ENCODE assay signal across 12 mouse cellular contexts in the genomic region with DNA sequence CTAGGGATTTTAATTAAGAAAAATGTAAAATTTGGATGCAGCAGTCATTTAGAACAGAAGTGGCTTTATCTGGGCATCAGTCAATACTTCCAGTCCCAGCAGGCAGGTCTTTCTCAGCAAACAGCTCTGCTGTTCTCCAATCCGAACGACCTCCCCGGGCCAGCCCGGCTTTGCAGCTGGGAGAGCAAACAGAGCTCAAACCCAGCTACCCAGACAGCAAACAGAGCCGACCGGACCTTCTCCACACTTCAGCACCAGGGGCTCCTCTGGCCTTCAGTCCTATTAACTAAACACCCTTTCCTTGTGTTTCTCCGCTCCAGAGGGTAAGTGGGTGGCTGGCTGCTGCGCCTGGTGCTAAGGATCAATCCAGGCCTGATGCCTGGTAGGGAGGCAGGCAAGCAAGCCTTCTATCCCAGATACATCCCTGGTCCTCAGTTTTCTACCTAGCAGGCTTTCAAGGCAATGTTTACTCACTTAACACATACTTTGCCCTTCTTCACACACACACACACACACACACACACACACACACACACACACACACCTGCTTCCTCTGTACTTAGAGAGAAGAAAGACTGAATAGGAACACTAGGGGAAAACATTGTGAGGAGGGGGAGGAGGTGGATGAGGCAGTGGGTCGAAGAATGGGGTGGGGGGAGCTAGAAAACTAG.
DNase-seq lines count a peak whose midpoint lies in the region; ATAC-seq and TF ChIP-seq lines count a peak whose summit lies in the region.
"Had no signal": no experiment of that assay in that cellular context is flagged by ENCODE, and none has a peak within 500 bp of the region (broad histone marks: within the 10 kb centered on the region; RNA-seq: fewer than 3 reads in every experiment).

No protein-coding gene starts in this region.

- peak overlapping the region; percentile 42; the same call in 1 of the 2 replicates for H3K27ac ChIP-seq in forebrain, embryonic 12.5 days
- no peak overlapping the region for H3K27ac ChIP-seq in forebrain, embryonic 16.5 days (ENCODE audit: low read length)
- peak overlapping the region; percentile 75 for H3K27ac ChIP-seq in midbrain, embryonic 10.5 days (replicated peaks)
- H3K27ac ChIP-seq in midbrain, embryonic 16.5 days (ENCODE audit: low read length) = no peak overlapping the region
- 0 out of 2 replicates have a peak overlapping the region, but pooled peaks have one; percentile 26 for H3K27ac ChIP-seq in liver, embryonic 11.5 days (ENCODE audit: low read depth, low read length)
- H3K27ac ChIP-seq in stomach, postnatal 0 days (replicated peaks) = no peak overlapping the region
- H3K27ac ChIP-seq: heart, adult 2 months had no signal

- H3K4me2 ChIP-seq in forebrain, embryonic 12.5 days = no peak overlapping the region
- no peak overlapping the region for H3K4me2 ChIP-seq in forebrain, embryonic 16.5 days (ENCODE audit: low read length)
- H3K4me2 ChIP-seq in midbrain, embryonic 16.5 days (ENCODE audit: low read length) = no peak overlapping the region
- no peak overlapping the region for H3K4me2 ChIP-seq in liver, embryonic 11.5 days
- no peak overlapping the region for H3K4me2 ChIP-seq in stomach, postnatal 0 days (replicated peaks; ENCODE audit: low read depth)

- H3K9me3 ChIP-seq in forebrain, embryonic 12.5 days = no peaks in the 10 kb centered on the region
- no peaks in the 10 kb centered on the region for H3K9me3 ChIP-seq in forebrain, embryonic 16.5 days (ENCODE audit: control insufficient read depth, low read length)
- H3K9me3 ChIP-seq in midbrain, embryonic 10.5 days (replicated peaks) = no peaks in the 10 kb centered on the region
- H3K9me3 ChIP-seq in midbrain, embryonic 16.5 days (replicated peaks; ENCODE audit: control insufficient read depth, low read length, poor library complexity, severe bottlenecking) = no peaks in the 10 kb centered on the region
- no peaks in the 10 kb centered on the region for H3K9me3 ChIP-seq in liver, embryonic 11.5 days (ENCODE audit: control insufficient read depth, low read length)
- H3K9me3 ChIP-seq in stomach, postnatal 0 days (ENCODE audit: control insufficient read depth, low read length) = no peaks in the 10 kb centered on the region

- no peaks in the 10 kb centered on the region for H3K27me3 ChIP-seq in forebrain, embryonic 12.5 days
- H3K27me3 ChIP-seq in forebrain, embryonic 16.5 days (replicated peaks; ENCODE audit: control insufficient read depth, insufficient read depth, low read length) = no peaks in the 10 kb centered on the region
- no peaks in the 10 kb centered on the region for H3K27me3 ChIP-seq in midbrain, embryonic 10.5 days (ENCODE audit: low read depth, poor library complexity, severe bottlenecking)
- no peaks in the 10 kb centered on the region for H3K27me3 ChIP-seq in midbrain, embryonic 16.5 days (ENCODE audit: control insufficient read depth, insufficient read depth, low read depth, low read length)
- peaks cover 4% of the 10 kb centered on the region; the same call in 1 of the 2 replicates for H3K27me3 ChIP-seq in liver, embryonic 11.5 days (replicated peaks; ENCODE audit: control insufficient read depth, insufficient read depth, low read length)
- H3K27me3 ChIP-seq in stomach, postnatal 0 days (ENCODE audit: control insufficient read depth, insufficient read depth, low read length) = no peaks in the 10 kb centered on the region

- no peak for TF ChIP-seq EP300 in stomach, postnatal 0 days (optimal IDR thresholded peaks at IDR 0.05)

- H3K4me3 ChIP-seq in forebrain, embryonic 12.5 days (replicated peaks) = no peak overlapping the region
- H3K4me3 ChIP-seq in forebrain, embryonic 16.5 days (replicated peaks; ENCODE audit: low read length) = no peak overlapping the region
- no peak overlapping the region for H3K4me3 ChIP-seq in midbrain, embryonic 10.5 days
- no peak overlapping the region for H3K4me3 ChIP-seq in midbrain, embryonic 16.5 days (ENCODE audit: low read depth, low read length)
- H3K4me3 ChIP-seq in liver, embryonic 11.5 days (ENCODE audit: low read depth, low read length) = no peak overlapping the region
- no peak overlapping the region for H3K4me3 ChIP-seq in stomach, postnatal 0 days (ENCODE audit: low read depth, low read length)
- H3K4me3 ChIP-seq: erythroblast, embryonic 14.5 days; heart, adult 2 months had no signal

- no peak overlapping the region for H3K9ac ChIP-seq in forebrain, embryonic 12.5 days
- H3K9ac ChIP-seq in forebrain, embryonic 16.5 days (replicated peaks; ENCODE audit: low read depth, low read length) = no peak overlapping the region
- no peak overlapping the region for H3K9ac ChIP-seq in midbrain, embryonic 16.5 days (ENCODE audit: low read depth, low read length)
- H3K9ac ChIP-seq in liver, embryonic 11.5 days (ENCODE audit: low read depth, low read length) = no peak overlapping the region
- no peak overlapping the region for H3K9ac ChIP-seq in stomach, postnatal 0 days (ENCODE audit: low read length)

- no peak for TF ChIP-seq CTCF in stomach, postnatal 0 days (IDR thresholded peaks at IDR 0.05; ENCODE audit: low read depth)

- no peak for DNase-seq in midbrain, embryonic 10.5 days (ENCODE audit: low spot score)
- DNase-seq in liver, embryonic 11.5 days (ENCODE audit: low spot score) = no peak
- DNase-seq in stomach, postnatal 0 days (ENCODE audit: low spot score) = peak; percentile 42
- no peak for DNase-seq in cerebellum, postnatal 4 days (ENCODE audit: low spot score in 2 of 2)
- DNase-seq: adrenal gland, adult 8-10 months; B cell, adult 2 months; heart, adult 2 months had no signal

- peaks cover 27% of the 10 kb centered on the region for H3K4me1 ChIP-seq in forebrain, embryonic 12.5 days
- H3K4me1 ChIP-seq in forebrain, embryonic 16.5 days (replicated peaks; ENCODE audit: control insufficient read depth, insufficient read depth, low read length) = peaks cover 13% of the 10 kb centered on the region
- peaks cover 35% of the 10 kb centered on the region for H3K4me1 ChIP-seq in midbrain, embryonic 10.5 days
- H3K4me1 ChIP-seq in midbrain, embryonic 16.5 days (ENCODE audit: control insufficient read depth, insufficient read depth, low read length) = peaks cover 18% of the 10 kb centered on the region
- H3K4me1 ChIP-seq in liver, embryonic 11.5 days (replicated peaks; ENCODE audit: control insufficient read depth, insufficient read depth, low read length) = peaks cover 7% of the 10 kb centered on the region; the same call in 1 of the 2 replicates
- H3K4me1 ChIP-seq in stomach, postnatal 0 days (replicated peaks; ENCODE audit: control insufficient read depth, insufficient read depth) = 0 out of 2 replicates have a peak, but pooled peaks cover 2% of the 10 kb centered on the region

- H3K36me3 ChIP-seq in forebrain, embryonic 12.5 days (replicated peaks) = no peaks in the 10 kb centered on the region
- no peaks in the 10 kb centered on the region for H3K36me3 ChIP-seq in forebrain, embryonic 16.5 days (ENCODE audit: control insufficient read depth, insufficient read depth)
- no peaks in the 10 kb centered on the region for H3K36me3 ChIP-seq in midbrain, embryonic 10.5 days
- H3K36me3 ChIP-seq in midbrain, embryonic 16.5 days (ENCODE audit: control insufficient read depth, insufficient read depth, low read length) = no peaks in the 10 kb centered on the region
- H3K36me3 ChIP-seq in liver, embryonic 11.5 days (ENCODE audit: control insufficient read depth, insufficient read depth, low read length) = no peaks in the 10 kb centered on the region
- no peaks in the 10 kb centered on the region for H3K36me3 ChIP-seq in stomach, postnatal 0 days (ENCODE audit: control insufficient read depth, insufficient read depth, low read length)

- whole genome bisulfite sequencing in forebrain, embryonic 12.5 days = 44% methylated on average over 9 of the region's 9 CpGs
- 56% methylated on average over 9 of the region's 9 CpGs for WGBS in forebrain, embryonic 16.5 days
- 39% methylated on average over 9 of the region's 9 CpGs for WGBS in midbrain, embryonic 10.5 days
- 50% methylated on average over 9 of the region's 9 CpGs for WGBS in midbrain, embryonic 16.5 days
- 54% methylated on average over 9 of the region's 9 CpGs for WGBS in liver, embryonic 11.5 days
- whole genome bisulfite sequencing in stomach, postnatal 0 days = 36% methylated on average over 9 of the region's 9 CpGs

- ATAC-seq in forebrain, embryonic 12.5 days (ENCODE audit: low FRiP score) = peak; percentile 33; the same call in 1 of the 2 replicates
- ATAC-seq in forebrain, embryonic 16.5 days = no peak
- no peak for ATAC-seq in midbrain, embryonic 16.5 days
- ATAC-seq in liver, embryonic 11.5 days (replicated peaks; ENCODE audit: low FRiP score) = peak; percentile 51; the same call in 1 of the 2 replicates
- peak; percentile 47; the same call in 1 of the 2 replicates for ATAC-seq in stomach, postnatal 0 days (ENCODE audit: low FRiP score, low TSS enrichment)
- ATAC-seq in erythroid progenitor cell, adult 5-6 weeks (replicated peaks; ENCODE audit: low FRiP score, poor library complexity, severe bottlenecking) = no peak

Comparison
In these comparisons a context has a peak if more than half of its experiments do, and no peak if none do; other contexts are left out.
1. ATAC-seq: peak in forebrain, embryonic 12.5 days (single experiment), liver, embryonic 11.5 days (single experiment) and stomach, postnatal 0 days (single experiment); none in forebrain, embryonic 16.5 days (single experiment), midbrain, embryonic 16.5 days (single experiment) and erythroid progenitor cell, adult 5-6 weeks (single experiment).
2. H3K27ac ChIP-seq: peak in forebrain, embryonic 12.5 days (single experiment), midbrain, embryonic 10.5 days (single experiment) and liver, embryonic 11.5 days (single experiment); none in forebrain, embryonic 16.5 days (single experiment), midbrain, embryonic 16.5 days (single experiment) and stomach, postnatal 0 days (single experiment).